Mouse (Mus musculus): Measurements from ENCODE around the gene Fubp3.

DNA sequence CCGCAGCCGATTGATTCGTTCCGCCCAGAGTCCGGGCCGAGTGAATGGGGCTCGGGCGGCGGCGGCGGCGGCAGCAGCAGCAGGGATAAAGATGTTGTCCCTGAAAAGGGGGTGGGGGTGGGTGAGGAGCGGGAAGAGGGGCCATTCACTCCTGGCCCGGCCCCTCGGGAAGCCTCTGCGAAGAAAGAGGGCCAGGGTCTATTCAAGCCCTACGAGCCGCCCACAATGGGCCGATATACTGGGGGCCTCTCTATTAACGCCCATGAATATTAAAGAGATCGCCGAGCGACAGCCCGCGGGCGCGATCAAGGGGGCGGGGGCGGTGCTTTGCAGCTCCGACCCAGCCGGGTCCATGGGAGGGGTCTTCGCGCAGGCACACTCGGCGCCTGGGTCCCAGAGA, 64.3 kb downstream of the Fubp3 start:
- TF ChIP-seq POLR2A (IDR thresholded peaks at IDR 0.05; ENCODE audit: insufficient read length, low read depth) (no peak), MYOG (IDR thresholded peaks at IDR 0.05; ENCODE audit: control insufficient read depth in 1 of 3, insufficient read depth in 1 of 3, insufficient read length in 2 of 3, low read depth in 2 of 3) (no peak), POLR2AphosphoS2 (IDR thresholded peaks at IDR 0.05; ENCODE audit: insufficient read length, low read depth) (no peak)
